Mouse (Mus musculus): Measurements from ENCODE around the gene Acer2. TPM values are rescaled to one million over a fixed set of nuclear protein-coding genes. Genes with fewer than 3 reads are reported as not detected.

Gene Acer2
- polyA plus RNA-seq, 1 experiment from 2014 or later, result 28.2 TPM

- no peak for ATAC-seq (ENCODE audit: insufficient read depth)
- H3K9ac ChIP-seq, result no peak overlapping the region
- WGBS, result 48% methylated on average over 5 of the region's 5 CpGs
- no peak overlapping the region for H3K4me2 ChIP-seq
- H3K9me3 ChIP-seq (ENCODE audit: low read depth, low read length), result no peaks in the 10 kb centered on the region
- no peak overlapping the region for H3K4me3 ChIP-seq (ENCODE audit: low read depth, low read length)
- DNase-seq, result no peak
- H3K27me3 ChIP-seq (ENCODE audit: insufficient read depth, low read length), result no peaks in the 10 kb centered on the region
- H3K36me3 ChIP-seq (ENCODE audit: insufficient read depth), result no peaks in the 10 kb centered on the region
- TF ChIP-seq CTCF (IDR thresholded peaks at IDR 0.05; ENCODE audit: low read depth), result 0 out of 2 replicates have a peak, but pooled peaks have one; percentile 8
- H3K27ac ChIP-seq (ENCODE audit: low read depth), result no peak overlapping the region
- no peaks in the 10 kb centered on the region for H3K4me1 ChIP-seq (ENCODE audit: insufficient read depth)
Measured at GRCm38 (mm10) chr4:86953519-86953918, 79.3 kb downstream of the Acer2 start.

DNA sequence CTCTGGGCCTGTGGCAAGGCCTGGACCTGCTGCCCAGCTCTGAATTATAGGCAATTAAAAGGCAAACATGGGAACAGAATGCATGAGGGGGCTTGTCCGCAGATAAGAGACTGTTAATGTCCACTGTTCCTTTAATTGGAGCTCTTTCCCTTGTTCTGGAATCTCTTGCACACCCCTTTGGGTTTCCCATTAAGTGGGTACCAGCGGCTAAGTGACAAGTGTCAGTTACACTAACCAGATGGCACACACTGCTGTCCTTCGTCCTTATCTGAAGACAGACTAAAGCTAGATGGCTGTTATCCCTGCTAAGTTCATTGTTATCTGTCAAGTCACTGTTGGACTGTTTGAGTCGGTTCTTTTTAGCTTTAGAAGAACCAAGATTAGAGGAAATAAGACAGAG, 81.3 kb downstream of the Acer2 start:
- H3K27ac ChIP-seq (ENCODE audit: low read depth), result no peak overlapping the region
- 40% methylated on average over 4 of the region's 4 CpGs for WGBS

DNA sequence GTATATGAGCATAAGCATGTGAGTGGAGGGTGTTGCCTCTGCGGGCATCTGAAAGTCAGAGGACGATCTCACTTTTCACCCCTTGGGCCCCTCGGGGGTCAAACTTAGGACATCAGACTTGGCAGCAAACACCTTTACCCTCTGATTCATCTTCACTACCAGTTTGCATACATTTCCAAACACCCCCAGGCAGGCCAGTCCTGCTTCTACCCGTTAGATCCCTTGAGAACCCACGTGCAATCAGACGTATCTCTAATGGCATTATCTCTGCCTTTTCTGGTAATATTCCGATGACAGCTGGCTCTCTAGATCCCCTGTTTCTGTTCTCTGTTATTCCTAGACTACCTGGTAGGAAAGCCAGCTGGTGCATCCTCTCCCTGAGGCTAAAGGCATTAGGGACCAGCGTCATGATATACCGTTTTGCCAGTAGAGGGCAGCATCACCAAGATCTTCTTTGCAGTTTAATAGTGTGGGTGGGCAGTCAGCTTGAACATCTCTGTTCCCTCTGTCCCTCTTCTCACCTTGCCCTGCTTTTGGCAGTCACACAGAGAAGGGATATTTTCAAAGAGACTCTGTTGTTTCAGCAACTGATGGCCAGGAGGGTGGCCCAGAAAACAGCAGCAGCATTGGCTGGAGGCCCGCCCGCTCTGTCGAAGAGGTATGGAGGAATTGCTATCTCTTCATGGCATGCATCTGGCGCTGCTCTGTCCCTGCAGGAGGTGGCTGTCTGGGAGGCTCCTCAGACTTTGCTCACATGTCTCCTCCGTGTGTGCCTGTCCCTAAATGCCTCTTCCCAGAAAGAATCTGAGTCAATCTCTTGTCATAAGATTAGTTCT, 83.6 kb downstream of the Acer2 start:
- peak; percentile 86 for TF ChIP-seq CTCF (IDR thresholded peaks at IDR 0.05; ENCODE audit: low read depth)
- H3K27me3 ChIP-seq (ENCODE audit: insufficient read depth, low read length), result no peaks in the 10 kb centered on the region
- H3K9me3 ChIP-seq (ENCODE audit: low read depth, low read length), result no peaks in the 10 kb centered on the region
- 0 out of 2 replicates have a peak overlapping the region, but pooled peaks have one; percentile 18 for H3K4me2 ChIP-seq
- no peak overlapping the region for H3K4me3 ChIP-seq (ENCODE audit: low read depth, low read length)
- no peaks in the 10 kb centered on the region for H3K4me1 ChIP-seq (ENCODE audit: insufficient read depth)
- ATAC-seq (ENCODE audit: insufficient read depth) (peak; percentile 58), DNase-seq (peak; percentile 87)
- no peak overlapping the region for H3K9ac ChIP-seq
- 36% methylated on average over 14 of the region's 14 CpGs for WGBS
- no peaks in the 10 kb centered on the region for H3K36me3 ChIP-seq (ENCODE audit: insufficient read depth)
- H3K27ac ChIP-seq (ENCODE audit: low read depth), result no peak overlapping the region

More for the DNA sequence above, 81.3 kb downstream of the Acer2 start:
- Histone ChIP-seq H3K4me2 (no peak overlapping the region), H3K9ac (no peak overlapping the region), H3K4me1 (ENCODE audit: insufficient read depth) (no peaks in the 10 kb centered on the region), H3K27me3 (ENCODE audit: insufficient read depth, low read length) (no peaks in the 10 kb centered on the region), H3K4me3 (ENCODE audit: low read depth, low read length) (no peak overlapping the region), H3K36me3 (ENCODE audit: insufficient read depth) (no peaks in the 10 kb centered on the region), H3K9me3 (ENCODE audit: low read depth, low read length) (no peaks in the 10 kb centered on the region)
- no peak for DNase-seq
- no peak for ATAC-seq (ENCODE audit: insufficient read depth)
- no peak for TF ChIP-seq CTCF (IDR thresholded peaks at IDR 0.05; ENCODE audit: low read depth)

- no peak overlapping the region for H3K4me2 ChIP-seq
- WGBS, result 76% methylated on average over 5 of the region's 5 CpGs
- no peaks in the 10 kb centered on the region for H3K36me3 ChIP-seq (ENCODE audit: insufficient read depth)
- H3K4me3 ChIP-seq (ENCODE audit: low read depth, low read length), result no peak overlapping the region
- H3K27ac ChIP-seq (ENCODE audit: low read depth), result no peak overlapping the region
- H3K4me1 ChIP-seq (ENCODE audit: insufficient read depth), result no peaks in the 10 kb centered on the region
- no peak; the same call in 1 of the 2 replicates for ATAC-seq (ENCODE audit: insufficient read depth)
- no peaks in the 10 kb centered on the region for H3K27me3 ChIP-seq (ENCODE audit: insufficient read depth, low read length)
- no peak overlapping the region for H3K9ac ChIP-seq
- H3K9me3 ChIP-seq (ENCODE audit: low read depth, low read length), result no peaks in the 10 kb centered on the region
- TF ChIP-seq CTCF (IDR thresholded peaks at IDR 0.05; ENCODE audit: low read depth), result no peak
- peak; percentile 48 for DNase-seq
Measured at GRCm38 (mm10) chr4:86977272-86977671, 103.1 kb downstream of the Acer2 start.

Other genes starting within 250 kb of the Acer2 start
- gene Plin2, start 204.3 kb upstream of the Acer2 start, polyA plus RNA-seq (2014; fragmentation: Nextera tagmentation; extraction: Ambion mirVana), result 102 and 104 TPM in 2 replicates
- 11.3 and 13.6 TPM in 2 replicates for gene Dennd4c, start 125.8 kb upstream of the Acer2 start, polyA plus RNA-seq (2014; fragmentation: Nextera tagmentation; extraction: Ambion mirVana)
- gene Rps6, start 17.0 kb upstream of the Acer2 start, polyA plus RNA-seq (2014; fragmentation: Nextera tagmentation; extraction: Ambion mirVana), result 874 and 878 TPM in 2 replicates